Mouse (Mus musculus): ENCODE measurements around the gene Ppil4.
"Not testable (repeated sequence)": the region's sequence is repeated elsewhere in the genome, so short reads cannot be mapped to it uniquely, and the experiment has no call there.

The Ppil4 gene

DNA sequence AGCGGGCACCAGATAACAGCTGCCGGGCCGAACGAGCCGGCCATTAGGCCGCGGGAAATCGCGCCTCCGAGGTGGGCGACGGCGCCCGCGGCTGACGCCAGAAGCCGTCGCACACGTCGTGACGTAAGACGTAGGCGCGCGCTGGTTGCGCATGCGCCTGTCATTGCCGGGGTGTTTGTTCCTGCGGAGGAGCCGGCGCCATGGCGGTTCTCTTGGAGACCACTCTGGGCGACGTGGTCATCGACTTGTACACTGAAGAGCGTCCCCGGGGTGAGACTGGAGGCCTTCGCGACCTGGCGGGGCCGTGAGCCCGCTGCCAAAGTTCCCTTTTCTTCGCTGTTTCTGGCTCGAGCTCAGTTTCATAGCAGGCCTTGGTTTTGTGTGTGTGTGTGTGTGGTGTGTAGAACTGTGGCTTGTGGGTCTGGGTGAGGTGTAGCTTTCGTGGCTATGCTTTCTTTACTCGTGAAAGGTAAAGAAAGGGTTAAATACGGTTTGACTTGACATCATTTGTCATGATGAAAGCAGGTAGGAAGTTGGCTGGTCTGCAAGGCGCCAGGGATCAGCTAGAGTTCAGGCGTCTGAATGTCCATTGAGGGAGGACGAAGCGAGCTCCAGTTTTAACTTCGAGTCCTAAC lies at the start of gene Ppil4, which contains the start of gene Ginm1:
Gene Ppil4, plus strand, starts transcription at position 141 of the 635 bp plus-strand sequence.
Gene Ginm1, minus strand, starts transcription at position 74 of the 635 bp plus-strand sequence.
- peak; percentile 85 to 90 for DNase-seq (ENCODE audit: low spot score in 2 of 2)

DNA sequence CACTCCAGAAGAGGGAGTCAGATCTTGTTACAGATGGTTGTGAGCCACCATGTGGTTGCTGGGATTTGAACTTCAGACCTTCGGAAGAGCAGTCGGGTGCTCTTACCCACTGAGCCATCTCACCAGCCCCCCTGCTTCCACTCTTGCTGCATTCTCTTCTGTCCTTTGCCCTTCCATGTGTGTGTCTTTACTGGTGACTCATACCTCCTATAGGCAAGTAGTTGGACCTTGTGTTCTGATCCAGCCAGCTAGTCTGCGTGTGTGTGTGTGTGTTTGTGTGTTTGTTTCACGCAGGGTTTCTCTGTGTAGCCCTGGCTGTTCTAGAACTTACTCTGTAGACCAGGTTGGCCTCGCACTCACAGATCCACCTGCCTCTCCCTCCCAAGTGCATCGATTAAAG lies 47.2 kb upstream of the Ppil4 start:
- DNase-seq (ENCODE audit: low spot score in 2 of 2), result not testable (repeated sequence)

DNA sequence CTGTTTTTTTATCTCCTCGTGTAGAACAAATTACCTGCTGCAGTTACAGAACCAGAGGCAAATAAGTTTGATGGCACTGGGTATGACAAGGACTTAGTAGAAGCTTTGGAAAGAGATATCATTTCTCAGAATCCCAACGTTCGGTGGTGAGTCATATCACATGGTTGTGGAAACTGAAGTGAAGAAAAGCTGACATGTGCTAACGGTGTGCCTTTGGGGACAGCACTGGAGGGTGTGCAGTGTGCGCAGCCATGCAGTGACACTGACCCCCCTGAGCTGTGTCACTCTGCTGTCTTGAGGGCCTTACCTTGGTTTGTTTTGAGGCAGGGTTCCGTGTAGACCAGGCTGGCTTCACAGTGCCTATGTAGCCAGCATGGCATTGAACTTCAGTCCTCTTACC lies 43.9 kb upstream of the Ppil4 start:
- DNase-seq (ENCODE audit: low spot score in 2 of 2), result no peak

DNA sequence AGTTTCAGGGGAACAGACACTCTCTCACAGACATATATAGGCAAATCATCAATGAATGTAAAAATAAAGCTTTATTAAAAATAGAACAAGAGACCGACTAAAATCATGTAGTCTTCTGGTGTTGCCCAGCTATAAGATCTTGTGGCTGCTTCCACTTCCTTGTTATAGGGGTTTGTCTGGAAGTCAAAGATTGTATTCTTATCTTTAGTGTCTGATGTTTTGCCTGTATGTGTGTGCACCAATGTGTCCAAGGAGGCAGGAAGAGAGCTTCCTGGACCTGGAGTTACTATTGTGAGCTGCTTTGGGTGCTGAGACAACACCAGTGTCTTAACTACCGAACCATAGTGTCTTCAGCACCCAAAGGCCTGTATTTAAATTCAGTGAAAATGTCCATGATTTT lies 35.1 kb upstream of the Ppil4 start:
- DNase-seq (ENCODE audit: low spot score in 2 of 2), result no peak

DNA sequence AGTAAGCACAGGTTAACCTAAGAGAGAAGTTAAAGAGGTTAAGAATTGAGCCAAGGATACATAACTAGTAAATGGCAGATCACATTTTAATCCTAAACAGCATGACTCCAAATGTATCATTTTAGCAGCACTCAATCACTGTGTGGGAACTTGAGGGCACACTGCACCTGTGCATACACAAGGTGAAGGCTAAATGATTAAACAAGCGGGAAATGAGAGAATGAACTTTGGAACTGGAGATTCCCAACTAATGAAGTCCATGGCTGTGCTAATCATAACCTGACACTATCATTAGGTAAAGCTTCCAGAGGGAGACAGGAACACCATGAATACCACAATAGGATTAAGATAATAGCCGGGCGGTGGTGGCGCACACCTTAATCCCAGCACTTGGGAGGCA lies 20.3 kb upstream of the Ppil4 start:
- DNase-seq (ENCODE audit: low spot score in 2 of 2), result no peak

DNA sequence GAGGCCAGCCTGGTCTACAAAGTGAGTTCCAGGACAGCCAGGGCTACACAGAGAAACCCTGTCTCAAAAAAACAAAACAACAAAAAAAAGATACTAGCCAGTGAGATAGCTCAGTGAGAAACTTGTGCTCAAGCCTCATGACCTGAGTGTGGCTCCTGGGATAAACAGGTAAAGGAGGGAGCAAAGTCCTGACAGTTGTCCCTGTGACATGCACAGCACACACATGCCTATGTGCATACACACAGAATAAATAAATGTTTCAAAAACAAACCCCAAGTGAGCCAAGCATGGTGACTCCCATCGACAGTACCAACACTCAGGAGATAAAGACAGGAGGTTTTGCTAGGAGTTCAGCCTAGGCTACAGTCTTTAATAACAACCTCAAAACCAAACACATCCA lies 19.9 kb upstream of the Ppil4 start:
- DNase-seq (ENCODE audit: low spot score in 2 of 2), result no peak

DNA sequence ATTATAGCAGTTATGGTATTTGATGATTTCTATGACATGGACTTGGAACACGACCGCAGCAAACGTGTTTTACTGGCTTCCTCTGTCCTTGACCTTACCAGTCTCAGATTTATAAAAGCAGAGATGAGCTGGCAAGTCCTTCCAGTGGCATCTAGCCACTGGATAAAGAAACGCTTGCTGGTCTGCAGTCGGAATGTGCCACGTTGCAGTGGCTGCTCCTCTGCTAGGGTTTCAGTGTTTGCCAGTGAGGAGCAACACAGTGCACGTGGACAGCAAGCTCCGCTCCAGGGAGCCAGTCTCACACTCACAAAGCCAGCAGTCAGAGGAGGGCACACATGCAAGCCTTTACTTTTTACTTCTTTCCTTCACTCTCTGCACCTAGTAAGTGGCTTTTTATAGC lies 17.3 kb upstream of the Ppil4 start:
- no peak for DNase-seq (ENCODE audit: low spot score in 2 of 2)

DNA sequence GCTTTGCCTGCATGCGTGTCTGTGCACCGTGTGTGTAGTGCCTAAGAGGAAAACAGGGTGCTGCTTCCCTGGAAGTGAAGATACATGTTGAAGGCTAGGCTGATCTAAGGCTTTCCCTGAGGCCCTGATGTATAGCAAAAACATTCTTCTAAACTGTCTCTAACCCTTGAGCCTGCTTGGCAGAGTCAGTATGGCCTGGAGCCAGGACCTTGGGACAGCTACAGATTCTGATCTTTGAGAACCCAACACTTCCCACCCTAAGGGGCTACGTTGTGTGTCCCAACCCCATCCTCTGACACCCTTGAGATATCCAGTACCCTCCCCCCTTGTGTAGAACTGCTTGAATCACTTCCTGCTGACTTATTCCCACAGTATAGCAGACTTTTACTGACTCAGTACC lies 14.3 kb upstream of the Ppil4 start:
- no peak for DNase-seq (ENCODE audit: low spot score in 2 of 2)

DNA sequence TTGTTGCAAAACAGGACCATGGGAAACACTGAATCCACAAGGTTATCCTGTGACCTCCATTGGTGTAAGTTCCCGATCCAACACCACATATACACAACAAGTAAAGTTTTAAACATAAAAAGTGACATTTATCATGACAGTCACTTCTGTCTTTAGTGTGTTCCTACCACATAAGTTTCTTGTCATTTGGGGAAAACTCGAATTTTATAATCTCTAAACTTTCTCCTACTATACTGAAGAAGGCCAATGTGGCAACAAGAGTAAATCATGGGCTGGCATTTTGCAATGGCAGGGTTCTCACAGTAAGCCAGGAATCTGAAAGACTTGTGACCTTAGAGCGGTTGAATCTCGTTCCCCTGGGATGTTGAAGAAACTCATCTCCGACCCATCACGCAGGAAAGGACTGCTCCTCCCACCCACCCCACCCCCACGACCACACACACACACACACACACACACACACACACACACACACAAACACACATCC lies 12.9 kb upstream of the Ppil4 start:
- DNase-seq (ENCODE audit: low spot score in 2 of 2), result no peak

DNA sequence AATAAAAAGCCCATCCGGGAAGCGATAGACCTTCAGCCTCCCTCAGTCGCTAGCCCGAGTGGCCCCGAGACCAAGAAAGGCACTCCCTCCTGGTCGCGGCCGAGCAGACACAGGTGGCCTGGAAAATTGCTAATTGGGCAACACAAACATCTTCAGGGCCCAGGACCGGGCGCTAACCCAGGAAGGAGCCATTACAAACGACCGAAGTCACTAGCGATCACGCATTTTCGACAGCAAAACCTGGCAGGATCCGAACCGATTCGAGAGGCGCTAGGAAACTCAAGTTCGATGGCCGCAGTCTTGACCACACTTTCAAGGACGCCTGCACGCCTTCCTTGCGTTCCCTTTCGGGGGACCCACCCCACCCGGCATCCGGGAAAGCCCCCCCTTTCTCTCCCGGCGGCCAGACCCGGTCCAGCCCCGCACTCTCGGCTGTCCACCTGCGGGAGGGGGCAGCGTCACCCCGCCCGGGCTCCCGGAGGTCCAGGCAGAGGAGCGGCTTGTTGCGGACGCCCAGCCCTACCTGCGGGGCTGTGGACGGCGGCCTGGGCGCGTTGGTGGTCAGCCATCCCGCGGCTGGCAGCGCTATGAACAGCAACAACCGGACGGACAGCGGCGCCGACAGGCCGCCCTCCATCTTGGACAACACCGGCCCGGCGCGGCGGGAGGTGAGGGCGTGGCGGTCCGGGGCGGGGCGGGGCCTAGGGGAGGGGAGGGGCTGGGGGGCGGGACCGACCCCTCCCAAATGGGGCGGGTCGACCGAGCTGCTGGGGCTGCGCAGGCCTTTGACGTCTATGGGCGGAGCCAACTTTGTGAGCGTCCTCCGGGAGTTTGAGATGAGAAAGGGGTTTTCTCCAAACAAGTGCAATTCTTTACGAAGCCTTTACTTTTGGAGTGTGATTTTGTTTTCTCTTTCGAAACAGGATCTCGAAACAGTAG lies 12.2 kb upstream of the Ppil4 start:
- peak; percentile 85 to 88 for DNase-seq (ENCODE audit: low spot score in 2 of 2)

DNA sequence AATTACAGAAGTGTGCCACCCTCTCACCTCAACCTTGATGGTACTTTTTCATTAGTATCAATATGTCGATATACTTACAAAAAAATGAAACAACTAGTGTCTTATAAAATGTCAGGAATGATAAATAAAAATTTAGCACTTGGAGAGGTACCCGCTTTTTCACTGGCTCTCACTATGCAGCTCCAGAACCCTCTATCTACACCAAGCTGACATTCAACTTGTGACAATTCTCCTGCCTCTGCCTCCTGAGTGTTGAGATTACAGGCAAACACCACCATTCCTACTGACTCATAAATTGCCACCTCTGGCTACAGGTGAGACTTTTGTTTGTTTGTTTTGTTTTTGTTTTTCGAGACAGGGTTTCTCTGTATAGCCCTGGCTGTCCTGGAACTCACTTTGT lies 11.5 kb upstream of the Ppil4 start:
- no peak for DNase-seq (ENCODE audit: low spot score in 2 of 2)

DNA sequence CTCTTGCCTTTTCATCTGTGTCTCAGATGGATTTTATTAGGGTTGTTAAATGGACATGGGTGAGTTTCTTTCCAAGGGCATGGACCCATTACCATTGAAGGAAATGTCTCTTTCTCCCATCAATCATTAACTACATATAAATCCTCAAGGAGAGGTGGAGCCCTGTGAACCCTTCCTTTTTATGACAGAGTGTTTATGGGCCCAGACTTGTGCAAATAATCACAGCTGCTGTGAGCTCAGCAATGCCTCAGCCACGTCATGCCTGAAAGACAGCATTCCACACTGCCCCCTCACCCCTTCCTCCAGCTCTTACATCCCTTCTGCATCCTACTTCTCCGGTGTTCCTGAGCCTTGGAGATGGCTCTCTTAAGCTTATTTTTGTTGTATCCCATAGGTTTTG lies 5.4 kb upstream of the Ppil4 start:
- no peak for DNase-seq (ENCODE audit: low spot score in 2 of 2)

DNA sequence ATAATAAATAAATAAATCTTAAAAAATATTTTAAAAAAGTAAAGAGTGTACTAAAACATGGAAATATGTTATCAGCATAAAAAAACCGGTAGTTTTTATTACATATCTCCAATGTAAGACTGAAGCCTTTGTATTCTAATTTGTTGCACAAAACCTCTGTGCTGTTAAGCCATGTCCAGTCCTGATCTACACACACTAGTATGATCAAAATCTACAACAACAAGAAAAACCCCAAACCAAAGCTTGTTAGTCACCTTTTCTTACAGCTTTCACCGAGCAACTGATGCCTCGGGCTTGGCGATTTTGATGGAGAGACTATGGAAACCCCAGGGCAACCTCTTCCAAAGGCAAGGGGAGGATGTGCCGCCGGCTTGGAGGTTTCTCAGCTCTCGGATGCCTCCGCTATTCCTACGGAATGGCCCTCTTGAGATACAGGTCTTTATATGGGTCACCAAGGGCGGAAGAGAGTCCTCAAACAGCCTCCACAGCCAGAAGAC lies 389 bp upstream of the Ppil4 start:
- no peak for DNase-seq (ENCODE audit: low spot score in 2 of 2)

DNA sequence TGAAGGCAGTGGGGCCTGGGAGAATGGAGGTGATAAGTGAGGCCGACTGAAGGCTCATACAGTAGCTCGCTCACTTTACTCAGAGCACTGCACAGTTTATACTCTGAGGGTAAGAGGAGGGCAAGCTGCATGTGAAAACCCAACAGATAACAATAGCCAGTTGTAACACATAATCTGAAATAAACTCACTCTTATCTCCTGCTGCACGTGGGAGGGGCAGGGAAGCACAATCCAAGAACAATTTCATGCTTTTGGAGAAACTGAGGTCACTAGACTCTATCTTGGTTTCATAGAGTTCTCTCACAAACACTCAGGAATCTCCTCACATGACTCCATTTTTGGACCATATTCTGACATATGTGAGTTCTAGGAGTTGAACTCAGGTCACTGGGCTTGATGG lies 8.6 kb downstream of the Ppil4 start:
- DNase-seq (ENCODE audit: low spot score in 2 of 2), result no peak

DNA sequence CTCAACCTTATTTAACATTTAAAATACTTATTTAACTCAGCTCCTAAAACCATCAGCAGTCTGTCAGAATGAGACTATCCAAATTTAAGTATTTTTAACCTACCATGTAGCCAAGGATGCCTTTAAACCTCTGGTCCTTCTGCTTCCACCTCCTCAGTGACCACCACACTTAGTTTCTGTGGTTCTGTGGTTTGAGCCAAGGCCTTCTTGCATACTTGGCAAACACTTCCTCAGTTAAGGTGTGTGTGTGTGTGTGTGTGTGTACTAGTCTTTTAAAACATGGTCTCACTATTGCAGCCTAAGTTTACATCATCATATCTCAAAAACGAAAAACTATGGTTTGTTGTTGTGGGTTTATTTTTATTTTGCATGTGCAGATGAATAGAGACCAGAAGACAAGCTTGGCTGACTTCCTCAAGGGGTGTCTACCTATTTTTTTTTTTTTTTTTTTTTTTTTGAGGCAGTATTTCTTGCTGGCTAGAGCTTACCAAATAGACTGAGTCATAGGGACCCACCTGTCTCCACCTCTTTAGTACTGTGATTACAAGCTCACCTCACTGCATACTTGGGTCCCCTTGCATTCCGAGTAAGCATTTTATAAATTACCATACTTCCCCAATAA lies 9.9 kb downstream of the Ppil4 start:
- DNase-seq (ENCODE audit: low spot score in 2 of 2), result no peak

DNA sequence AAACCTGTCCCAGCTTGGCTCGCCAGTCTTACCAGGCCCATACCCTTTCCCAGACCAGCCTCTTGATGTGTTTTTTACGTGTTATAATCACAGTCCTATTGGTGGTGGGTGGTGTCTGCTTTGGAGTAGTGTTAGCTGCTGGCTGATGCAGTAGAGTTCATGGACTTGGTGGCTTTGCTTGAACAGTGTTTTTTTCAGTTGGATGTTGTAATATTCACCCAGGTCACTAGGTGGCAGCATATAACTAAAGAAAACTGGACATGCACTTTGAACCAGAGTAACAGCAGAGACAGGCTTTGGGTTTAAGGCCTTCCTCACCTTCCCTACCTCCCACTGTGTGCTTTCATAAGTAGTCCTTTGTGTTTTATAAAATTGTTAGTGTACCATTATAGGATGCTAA lies 17.2 kb downstream of the Ppil4 start:
- DNase-seq (ENCODE audit: low spot score in 2 of 2), result peak; percentile 60 to 70

DNA sequence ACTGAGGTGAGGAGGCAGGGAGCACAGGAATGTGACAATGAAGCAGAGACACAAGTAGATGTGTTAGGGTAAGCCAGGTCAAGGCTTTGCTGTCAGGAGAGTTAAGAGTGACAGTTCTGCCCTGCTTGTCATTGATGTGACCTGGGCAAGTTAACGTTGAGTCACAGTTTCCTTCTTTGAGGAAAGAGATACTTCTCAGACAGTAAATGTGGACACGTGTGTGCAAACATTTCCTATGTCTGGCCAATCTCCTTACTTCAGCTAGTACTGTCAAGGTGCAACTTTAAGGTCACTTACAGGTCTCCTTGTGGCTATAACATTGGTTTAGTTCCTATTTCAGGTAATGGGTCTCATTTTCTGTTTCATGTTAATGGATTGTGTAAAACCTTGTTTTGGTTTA lies 23.8 kb downstream of the Ppil4 start:
- DNase-seq (ENCODE audit: low spot score in 2 of 2), result no peak

DNA sequence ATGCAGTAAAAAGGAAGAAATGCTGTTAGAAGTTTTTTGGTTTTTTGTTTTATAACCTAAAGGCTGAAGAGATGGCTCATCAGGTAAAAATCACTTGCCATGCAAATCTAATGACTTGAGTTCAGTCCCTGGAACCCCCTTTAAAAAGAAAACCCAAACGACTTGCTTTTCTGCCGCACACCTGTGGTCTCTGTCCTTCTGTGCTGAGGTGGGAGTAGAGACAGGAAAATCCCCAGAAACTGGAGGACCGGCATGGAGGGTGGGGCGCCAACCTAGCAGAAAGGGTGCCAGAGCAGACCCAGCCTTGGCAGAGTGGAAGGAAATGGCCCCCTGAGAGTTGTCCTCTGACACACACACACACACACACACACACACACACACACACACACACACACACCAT lies 26.0 kb downstream of the Ppil4 start:
- DNase-seq (ENCODE audit: low spot score in 2 of 2), result no peak

DNA sequence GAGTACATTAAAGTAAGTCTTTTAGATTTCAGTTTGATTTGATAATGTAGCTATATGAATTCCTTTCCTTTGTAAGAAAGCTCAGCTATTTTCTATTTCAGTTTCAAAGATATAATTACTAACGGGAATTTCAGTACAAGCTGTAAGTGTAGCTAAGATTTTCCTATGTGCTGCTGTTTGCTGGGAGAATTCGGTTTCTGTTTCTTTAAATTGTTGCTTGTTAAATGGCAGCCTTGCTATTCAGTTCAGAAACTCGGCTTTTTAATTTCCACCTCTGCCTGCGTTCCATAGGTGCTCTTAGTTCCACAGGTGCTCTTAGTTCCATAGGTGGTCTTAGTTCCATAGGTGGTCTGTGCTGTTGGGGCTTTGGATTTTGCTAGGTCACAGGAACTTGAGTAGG lies 26.5 kb downstream of the Ppil4 start:
- no peak for DNase-seq (ENCODE audit: low spot score in 2 of 2)

DNA sequence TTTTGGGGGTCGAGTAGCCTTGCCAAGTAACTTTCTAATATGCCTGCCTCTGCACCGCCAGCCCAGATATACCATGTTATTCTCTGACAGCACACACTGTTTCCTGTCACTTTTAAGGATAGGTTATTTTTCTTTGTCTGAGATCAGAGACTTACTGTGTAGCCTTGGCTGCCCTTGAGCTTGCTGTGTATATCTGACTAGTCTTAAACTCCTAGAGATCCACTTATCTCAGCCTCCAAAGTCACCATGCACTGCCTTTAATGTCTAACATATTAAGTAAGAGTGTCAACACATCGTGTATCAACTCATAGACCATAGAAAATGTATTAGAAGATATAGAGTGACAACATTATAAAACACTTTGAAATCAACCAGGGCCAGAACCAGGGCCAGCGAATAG lies 26.9 kb downstream of the Ppil4 start:
- DNase-seq (ENCODE audit: low spot score in 2 of 2), result no peak

DNA sequence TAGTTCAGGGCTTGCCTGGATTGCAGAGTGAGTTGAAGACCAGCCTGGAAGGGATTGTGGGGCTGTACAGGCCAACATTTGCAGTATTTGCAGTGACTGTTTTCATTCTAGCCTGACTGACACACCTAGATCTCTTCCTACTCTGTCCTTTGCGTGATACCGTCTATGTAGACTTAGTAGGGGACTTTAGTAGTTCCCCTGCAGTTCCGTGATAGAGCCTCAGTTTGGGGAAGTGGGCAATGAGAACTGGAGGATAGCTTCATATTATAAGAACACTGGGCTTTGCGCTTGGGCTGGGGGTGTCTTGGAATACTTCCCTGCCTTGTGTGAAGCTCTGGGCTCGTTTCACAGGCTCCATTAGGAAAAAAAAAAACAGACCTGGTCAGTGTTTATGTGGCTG lies 27.5 kb downstream of the Ppil4 start:
- DNase-seq (ENCODE audit: low spot score in 2 of 2), result no peak

DNA sequence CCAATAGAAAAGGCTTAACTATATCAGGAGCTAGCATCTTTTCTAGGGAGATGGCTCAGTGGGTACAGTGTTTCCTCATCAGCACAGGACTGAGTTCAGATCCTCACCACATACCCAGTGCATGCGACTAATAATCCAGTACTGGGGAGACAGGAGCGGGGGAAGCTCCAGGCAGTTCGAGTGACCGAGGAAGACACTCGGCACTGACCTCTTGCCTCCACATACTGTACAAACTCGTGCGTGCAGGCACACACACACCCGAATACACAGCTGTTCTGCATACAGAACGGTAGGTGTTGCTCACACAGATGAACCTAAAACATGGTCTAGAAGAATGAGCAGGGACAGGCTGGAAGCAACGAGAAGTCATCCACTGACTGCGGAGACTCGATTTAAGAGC lies 29.3 kb downstream of the Ppil4 start:
- no peak for DNase-seq (ENCODE audit: low spot score in 2 of 2)

Measured in natural killer cell, adult 2 months (primary cell).